Mouse (Mus musculus) embryonic facial prominence, embryonic 14.5 days (tissue): ENCODE results near the gene Isl1. TPM values are rescaled to one million over a fixed set of nuclear protein-coding genes. Genes with fewer than 3 reads are reported as not detected.

Experiments
- ATAC-seq: fragments of 200-750 bp; cut with Nextera tagmentation; 2 replicates; pipeline ENCODE4 v1.8.0; 2017; ENCODE audit warnings: low read depth, moderate number of reproducible peaks, moderate TSS enrichment
- DNase-seq: peaks from one replicate; pipeline ENCODE4 v3.0.0-alpha.2; 2015; ENCODE audit warnings: low spot score
- H3K27ac ChIP-seq: fragments of 300-500 bp; sonication (generic); replicated peaks from 2 replicates; pipeline ENCODE4 v1.5.1; 2014; ENCODE audit warnings: low read depth, mild to moderate bottlenecking, low read length, moderate library complexity
- H3K27me3 ChIP-seq: fragments of 300-500 bp; sonication (generic); replicated peaks from 2 replicates; pipeline ENCODE4 v1.6.1; 2014; ENCODE audit warnings: low read length; ENCODE audit not compliant: control insufficient read depth, insufficient read depth
- H3K36me3 ChIP-seq: fragments of 300-500 bp; sonication (generic); 2 replicates; pipeline ENCODE4 v1.6.1; 2014; ENCODE audit warnings: low read length, mixed read lengths; ENCODE audit not compliant: control insufficient read depth, insufficient read depth
- H3K4me1 ChIP-seq: fragments of 300-500 bp; sonication (generic); 2 replicates; pipeline ENCODE4 v1.6.1; 2014; ENCODE audit warnings: antibody characterized with exemption, low read length; ENCODE audit not compliant: control insufficient read depth, insufficient read depth
- H3K4me2 ChIP-seq: fragments of 300-500 bp; sonication (generic); 2 replicates; pipeline ENCODE4 v1.6.1; 2014; ENCODE audit warnings: low read depth, mild to moderate bottlenecking, low read length, moderate library complexity, mixed read lengths
- H3K4me3 ChIP-seq: fragments of 300-500 bp; sonication (generic); 2 replicates; pipeline ENCODE4 v1.5.1; 2014; ENCODE audit warnings: low read depth, mild to moderate bottlenecking, low read length
- H3K9ac ChIP-seq: fragments of 300-500 bp; sonication (generic); 2 replicates; pipeline ENCODE4 v1.6.1; 2014; ENCODE audit warnings: low read depth, mild to moderate bottlenecking, low read length, moderate library complexity, mixed read lengths
- H3K9me3 ChIP-seq: fragments of 300-500 bp; sonication (generic); 2 replicates; pipeline ENCODE4 v1.6.1; 2016; ENCODE audit warnings: low read length; ENCODE audit not compliant: control insufficient read depth
- WGBS: fragments of 180-500 bp; shearing (Covaris S2); extraction: QIAGEN DNeasy Blood & Tissue Kit; methylation state at CpG from one replicate; pipeline ENCODE4 v1.1.7; 2014; 5-methylcytosine and 5-hydroxymethylcytosine counted together
- polyA plus RNA-seq: library from polyadenylated mRNA; unstranded; fragments of >200 nt; fragmentation: Nextera tagmentation; extraction: Ambion mirVana; gene quantifications from 2 replicates; pipeline ENCODE4 v1.2.1, GENCODE M21; 2014

Gene Isl1
- polyA plus RNA-seq, result 24.0 and 25.9 TPM in 2 replicates

GRCm38 (mm10) chr13:116309584-116310462 is at the start of gene Isl1:
TSS of gene Isl1 (minus strand) at chr13:116309689.
- Histone ChIP-seq H3K36me3 (no peaks in the 10 kb centered on the region), H3K4me2 (peak within 1 kb of the TSS; percentile 99), H3K27me3 (peaks cover 92% of the 10 kb centered on the region), H3K4me1 (no peaks in the 10 kb centered on the region), H3K27ac (peak within 1 kb of the TSS; percentile 33; the same call in 1 of the 2 replicates), H3K9me3 (no peaks in the 10 kb centered on the region), H3K4me3 (peak within 1 kb of the TSS; percentile 58), H3K9ac (peak within 1 kb of the TSS; percentile 66)
- ATAC-seq (peak; percentile 96), DNase-seq (peak; percentile 95)
- WGBS, result under 1% methylated on average over 43 of the region's 82 CpGs

DNA sequence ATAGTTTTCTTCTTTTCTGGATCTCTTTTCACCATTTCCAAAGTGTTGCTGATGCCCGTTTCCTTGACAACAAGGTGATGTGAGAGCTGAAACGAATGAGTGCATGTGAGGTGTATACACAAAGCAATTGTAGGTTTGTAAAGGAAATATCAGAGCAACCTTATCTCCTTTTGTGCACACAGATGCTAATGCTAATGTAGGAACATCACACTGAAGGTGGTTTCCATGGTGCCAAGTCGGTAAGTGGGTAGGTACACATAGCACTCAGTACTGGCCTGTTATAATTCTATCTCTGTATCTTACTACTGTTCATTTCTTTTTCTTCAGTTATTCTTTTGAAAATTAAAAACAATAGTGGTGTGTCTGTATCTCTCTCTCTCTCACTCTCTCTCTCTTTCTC is 26.3 kb upstream of the Isl1 start:
- DNase-seq (no peak), ATAC-seq (no peak)
- Histone ChIP-seq H3K4me2 (no peak overlapping the region), H3K27me3 (no peaks in the 10 kb centered on the region), H3K9me3 (no peaks in the 10 kb centered on the region), H3K9ac (no peak overlapping the region), H3K4me1 (no peaks in the 10 kb centered on the region), H3K4me3 (no peak overlapping the region), H3K36me3 (no peaks in the 10 kb centered on the region), H3K27ac (no peak overlapping the region)
- 83% methylated on average over 3 of the region's 3 CpGs for WGBS

- WGBS, result 3% methylated on average over 28 of the region's 28 CpGs
- no peaks in the 10 kb centered on the region for H3K9me3 ChIP-seq
- H3K36me3 ChIP-seq, result no peaks in the 10 kb centered on the region
- no peak for DNase-seq
- no peak overlapping the region for H3K9ac ChIP-seq
- ATAC-seq, result no peak
- H3K27ac ChIP-seq, result no peak overlapping the region
- peaks cover 66% of the 10 kb centered on the region for H3K27me3 ChIP-seq
- no peak overlapping the region for H3K4me3 ChIP-seq
- no peaks in the 10 kb centered on the region for H3K4me1 ChIP-seq
- peak overlapping the region; percentile 32 for H3K4me2 ChIP-seq
Observed at GRCm38 (mm10) chr13:116313636-116314530, 4.4 kb upstream of the Isl1 start.

- H3K4me3 ChIP-seq, result 0 out of 2 replicates have a peak overlapping the region, but pooled peaks have one; percentile 58
- no peak overlapping the region for H3K27ac ChIP-seq
- no peak overlapping the region for H3K9ac ChIP-seq
- peak overlapping the region; percentile 28; the same call in 1 of the 2 replicates for H3K4me2 ChIP-seq
- ATAC-seq, result no peak
- H3K36me3 ChIP-seq, result no peaks in the 10 kb centered on the region
- 6% methylated on average over 13 of the region's 13 CpGs for WGBS
- DNase-seq, result no peak
- H3K4me1 ChIP-seq, result no peaks in the 10 kb centered on the region
- H3K9me3 ChIP-seq, result no peaks in the 10 kb centered on the region
- H3K27me3 ChIP-seq, result peaks cover 81% of the 10 kb centered on the region
Observed at GRCm38 (mm10) chr13:116311871-116312720, 2.6 kb upstream of the Isl1 start.

DNA sequence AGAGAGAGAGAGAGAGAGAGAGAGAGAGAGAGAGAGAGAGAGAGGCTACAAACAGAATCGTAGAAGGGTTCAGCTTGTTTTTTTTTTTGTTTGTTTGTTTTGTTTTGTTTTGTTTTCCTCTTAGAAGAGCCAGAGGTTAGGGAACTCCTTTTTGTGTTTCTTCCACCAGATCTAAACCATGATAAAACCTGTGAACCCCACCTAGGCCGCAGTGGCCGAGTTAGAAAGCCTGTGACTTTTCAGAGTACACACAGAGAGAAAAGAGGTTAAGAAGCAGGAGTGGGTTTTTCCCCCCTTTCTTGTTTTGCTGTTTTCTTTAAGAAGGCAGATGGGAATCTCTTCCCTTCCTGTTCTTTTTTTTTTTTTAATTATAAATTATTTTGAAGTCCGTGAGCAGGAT is 1.5 kb upstream of the Isl1 start:
- 10% methylated on average over 4 of the region's 4 CpGs for WGBS
- H3K27ac ChIP-seq, result no peak overlapping the region
- no peaks in the 10 kb centered on the region for H3K4me1 ChIP-seq
- H3K4me3 ChIP-seq, result peak overlapping the region; percentile 58
- H3K4me2 ChIP-seq, result peak overlapping the region; percentile 28
- peaks cover 90% of the 10 kb centered on the region for H3K27me3 ChIP-seq
- H3K9ac ChIP-seq, result peak overlapping the region; percentile 28; the same call in 1 of the 2 replicates
- no peaks in the 10 kb centered on the region for H3K36me3 ChIP-seq
- ATAC-seq (no peak), DNase-seq (no peak)
- H3K9me3 ChIP-seq, result no peaks in the 10 kb centered on the region

GRCm38 (mm10) chr13:116310463-116310765 is 925 bp upstream of the Isl1 start:
- H3K36me3 ChIP-seq, result no peaks in the 10 kb centered on the region
- DNase-seq, result no peak
- ATAC-seq, result no peak
- H3K9ac ChIP-seq, result peak overlapping the region; percentile 66
- no peaks in the 10 kb centered on the region for H3K4me1 ChIP-seq
- no peaks in the 10 kb centered on the region for H3K9me3 ChIP-seq
- peak overlapping the region; percentile 58 for H3K4me3 ChIP-seq
- 1% methylated on average over 9 of the region's 9 CpGs for WGBS
- peaks cover 90% of the 10 kb centered on the region for H3K27me3 ChIP-seq
- peak overlapping the region; percentile 99 for H3K4me2 ChIP-seq
- H3K27ac ChIP-seq, result no peak overlapping the region

- H3K36me3 ChIP-seq, result no peaks in the 10 kb centered on the region
- no peak for DNase-seq
- no peaks in the 10 kb centered on the region for H3K9me3 ChIP-seq
- peak overlapping the region; percentile 41 for H3K9ac ChIP-seq
- H3K27me3 ChIP-seq, result peaks cover 90% of the 10 kb centered on the region
- peak overlapping the region; percentile 58 for H3K4me3 ChIP-seq
- no peak overlapping the region for H3K27ac ChIP-seq
- no peaks in the 10 kb centered on the region for H3K4me1 ChIP-seq
- WGBS, result 0% methylated on average over 16 of the region's 18 CpGs
- ATAC-seq, result peak; percentile 7
- H3K4me2 ChIP-seq, result peak overlapping the region; percentile 99
Observed at GRCm38 (mm10) chr13:116308933-116309583, 431 bp downstream of the Isl1 start.
